Mouse (Mus musculus) stomach, postnatal 0 days (tissue): Measurements from ENCODE around the gene Hspg2.

Source experiments
- CTCF ChIP-seq: IDR thresholded peaks from 2 replicates; pipeline ENCODE4 v1.5.1; 2016; ENCODE audit warnings: antibody characterized with exemption, low read depth, mild to moderate bottlenecking, moderate library complexity
- EP300 ChIP-seq: optimal IDR thresholded peaks from 2 replicates; pipeline ENCODE3; 2016; ENCODE audit warnings: antibody characterized with exemption

DNA sequence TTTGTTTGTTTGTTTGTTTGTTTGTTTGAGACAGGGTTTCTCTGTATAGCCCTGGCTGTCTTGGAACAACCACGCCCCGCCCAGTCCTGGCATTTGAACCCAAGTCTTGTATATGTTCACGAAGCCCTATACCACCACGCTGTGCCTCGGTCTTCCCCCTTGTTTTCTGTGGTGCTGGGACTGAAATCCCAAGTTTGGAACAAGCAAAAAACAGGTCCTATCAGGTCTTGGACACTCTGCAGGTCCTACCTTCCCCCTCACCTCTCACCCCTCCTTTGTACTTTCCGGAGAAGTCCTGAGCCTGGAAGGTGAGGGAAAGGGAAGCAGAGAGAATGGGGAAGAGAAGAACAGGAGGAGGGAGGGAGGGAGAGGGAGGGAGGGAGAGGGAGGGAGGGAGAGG, 16.4 kb upstream of the Hspg2 start:
- TF ChIP-seq CTCF = no peak
- no peak for TF ChIP-seq EP300
